Mouse (Mus musculus) limb, embryonic 12.5 days (tissue): Measurements from ENCODE around the gene Fpgs. TPM values are rescaled to one million over a fixed set of nuclear protein-coding genes. Genes with fewer than 3 reads are reported as not detected.

Source experiments
- ATAC-seq: fragments of 200-750 bp; cut with Nextera tagmentation; 2 replicates; pipeline ENCODE4 v1.8.0; 2017; ENCODE audit warnings: low read depth, moderate TSS enrichment; ENCODE audit not compliant: insufficient number of reproducible peaks, insufficient read depth, low FRiP score, low TSS enrichment
- H3K27ac ChIP-seq: fragments of 300-500 bp; sonication (generic); 2 replicates; pipeline ENCODE4 v1.5.1; 2016; ENCODE audit warnings: mild to moderate bottlenecking, moderate library complexity
- H3K27me3 ChIP-seq: fragments of 300-500 bp; sonication (generic); 2 replicates; pipeline ENCODE4 v1.6.1; 2016; ENCODE audit warnings: mild to moderate bottlenecking, moderate library complexity
- H3K36me3 ChIP-seq: fragments of 300-500 bp; sonication (generic); 2 replicates; pipeline ENCODE4 v1.6.1; 2016; ENCODE audit warnings: mild to moderate bottlenecking, moderate library complexity
- H3K4me1 ChIP-seq: fragments of 300-500 bp; sonication (generic); replicated peaks from 2 replicates; pipeline ENCODE4 v1.6.1; 2016
- H3K4me2 ChIP-seq: fragments of 300-500 bp; sonication (generic); 2 replicates; pipeline ENCODE4 v1.6.1; 2016; ENCODE audit warnings: mild to moderate bottlenecking, moderate library complexity
- H3K4me3 ChIP-seq: fragments of 300-500 bp; sonication (generic); replicated peaks from 2 replicates; pipeline ENCODE4 v1.5.1; 2016; ENCODE audit warnings: mild to moderate bottlenecking
- H3K9ac ChIP-seq: fragments of 300-500 bp; sonication (generic); replicated peaks from 2 replicates; pipeline ENCODE4 v1.6.1; 2016; ENCODE audit warnings: mild to moderate bottlenecking, moderate library complexity
- H3K9me3 ChIP-seq: fragments of 300-500 bp; sonication (generic); 2 replicates; pipeline ENCODE4 v1.6.1; 2016; ENCODE audit warnings: mild to moderate bottlenecking, moderate library complexity
- WGBS: fragments of 180-500 bp; shearing (Covaris S2); methylation state at CpG from one replicate; pipeline ENCODE4 v1.1.7; 2016; 5-methylcytosine and 5-hydroxymethylcytosine counted together
- polyA plus RNA-seq: library from polyadenylated mRNA; unstranded; fragments of >200 nt; fragmentation: Nextera tagmentation; extraction: Ambion mirVana; gene quantifications from 2 replicates; pipeline ENCODE4 v1.2.1, GENCODE M21; 2016

Fpgs gene
- polyA plus RNA-seq, 1 experiment from 2014 or later = 31.0 TPM

DNA sequence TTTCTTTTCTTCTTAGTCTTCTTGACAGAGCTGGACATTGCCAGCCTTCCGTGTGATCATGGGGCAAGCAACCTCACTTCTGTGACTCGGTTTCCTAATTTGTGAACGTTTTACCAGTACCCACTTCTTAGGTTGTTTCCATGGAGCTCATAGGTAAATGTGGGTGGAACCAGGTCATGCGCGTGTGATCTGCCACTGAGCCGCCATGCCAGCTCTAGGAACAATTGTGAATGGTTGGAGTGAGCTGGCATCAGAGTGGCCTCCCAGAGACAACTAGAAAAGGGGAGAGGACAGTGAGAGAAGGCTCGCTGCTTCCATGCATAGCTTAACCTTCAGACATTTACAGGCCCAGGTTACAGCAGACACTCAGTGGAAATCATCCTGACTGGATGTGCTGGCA, 35.8 kb downstream of the Fpgs start:
- Histone ChIP-seq H3K27ac (no peak overlapping the region), H3K4me3 (no peak overlapping the region), H3K4me1 (no peaks in the 10 kb centered on the region), H3K4me2 (no peak overlapping the region), H3K27me3 (no peaks in the 10 kb centered on the region), H3K9ac (no peak overlapping the region), H3K36me3 (no peaks in the 10 kb centered on the region), H3K9me3 (no peaks in the 10 kb centered on the region)
- 94% methylated on average over 7 of the region's 7 CpGs for WGBS
- no peak for ATAC-seq

DNA sequence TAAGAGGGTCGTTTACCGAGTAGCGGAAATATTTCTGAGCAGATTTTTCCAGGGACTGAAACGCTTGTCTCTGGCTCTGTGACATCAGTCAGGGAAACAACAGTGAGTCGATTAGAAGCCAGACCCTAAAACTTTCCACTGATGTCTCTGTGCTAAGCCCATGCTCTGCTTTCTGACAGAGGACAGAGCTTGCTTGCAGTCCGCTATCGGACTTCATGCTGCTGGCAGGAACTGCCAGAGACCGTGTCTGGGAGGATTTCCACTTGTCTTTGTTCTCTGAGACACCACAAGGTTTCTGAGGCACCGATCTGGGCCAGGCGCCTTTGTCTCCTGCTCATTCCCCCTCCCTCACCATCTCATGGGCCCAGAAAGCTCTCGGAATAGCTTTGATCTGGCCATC, 36.2 kb downstream of the Fpgs start:
- ATAC-seq = no peak
- Histone ChIP-seq H3K4me2 (no peak overlapping the region), H3K27ac (peak overlapping the region; percentile 47), H3K27me3 (no peaks in the 10 kb centered on the region), H3K4me1 (no peaks in the 10 kb centered on the region), H3K36me3 (no peaks in the 10 kb centered on the region), H3K4me3 (no peak overlapping the region), H3K9me3 (no peaks in the 10 kb centered on the region), H3K9ac (no peak overlapping the region)
- 59% methylated on average over 11 of the region's 11 CpGs for WGBS

- ATAC-seq = no peak
- no peaks in the 10 kb centered on the region for H3K4me1 ChIP-seq
- H3K9me3 ChIP-seq = no peaks in the 10 kb centered on the region
- H3K36me3 ChIP-seq = no peaks in the 10 kb centered on the region
- H3K9ac ChIP-seq = no peak overlapping the region
- no peak overlapping the region for H3K27ac ChIP-seq
- H3K27me3 ChIP-seq = no peaks in the 10 kb centered on the region
- no peak overlapping the region for H3K4me3 ChIP-seq
- H3K4me2 ChIP-seq = no peak overlapping the region
- 82% methylated on average over 6 of the region's 6 CpGs for WGBS
These were observed 38.1 kb downstream of the Fpgs start for GRCm38 (mm10) chr2:32665853-32666252.

DNA sequence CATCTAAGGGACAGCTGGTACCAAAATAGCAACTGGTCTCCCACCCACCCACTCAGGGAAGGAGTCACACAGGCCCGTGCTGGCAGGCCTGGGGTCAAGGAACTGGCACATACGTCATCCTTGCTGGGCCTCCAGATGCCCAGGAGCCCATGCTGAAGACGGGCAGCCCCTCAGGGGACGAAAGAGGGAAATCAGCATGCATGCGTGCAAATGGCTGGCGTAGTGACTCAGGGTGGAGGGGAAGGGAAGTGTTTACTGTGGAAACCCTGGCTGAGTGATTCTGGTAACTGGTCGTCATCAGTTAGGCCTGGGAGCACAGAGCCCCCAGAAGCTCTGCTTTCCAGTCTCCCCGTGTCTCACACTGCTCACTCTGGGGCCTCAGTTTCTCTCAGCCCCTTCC, 38.6 kb downstream of the Fpgs start:
- no peaks in the 10 kb centered on the region for H3K36me3 ChIP-seq
- no peaks in the 10 kb centered on the region for H3K4me1 ChIP-seq
- no peak overlapping the region for H3K9ac ChIP-seq
- H3K27ac ChIP-seq = 0 out of 2 replicates have a peak overlapping the region, but pooled peaks have one; percentile 17
- H3K9me3 ChIP-seq = no peaks in the 10 kb centered on the region
- H3K4me2 ChIP-seq = no peak overlapping the region
- WGBS = 71% methylated on average over 8 of the region's 8 CpGs
- no peaks in the 10 kb centered on the region for H3K27me3 ChIP-seq
- no peak for ATAC-seq
- no peak overlapping the region for H3K4me3 ChIP-seq

- WGBS = 63% methylated on average over 5 of the region's 5 CpGs
- ATAC-seq = no peak
- no peaks in the 10 kb centered on the region for H3K9me3 ChIP-seq
- no peak overlapping the region for H3K4me2 ChIP-seq
- no peaks in the 10 kb centered on the region for H3K27me3 ChIP-seq
- 0 out of 2 replicates have a peak overlapping the region, but pooled peaks have one; percentile 20 for H3K27ac ChIP-seq
- no peak overlapping the region for H3K9ac ChIP-seq
- H3K4me1 ChIP-seq = no peaks in the 10 kb centered on the region
- no peak overlapping the region for H3K4me3 ChIP-seq
- H3K36me3 ChIP-seq = no peaks in the 10 kb centered on the region
These were observed 41.7 kb downstream of the Fpgs start for GRCm38 (mm10) chr2:32662291-32662690.

- no peak overlapping the region for H3K4me2 ChIP-seq
- no peak for ATAC-seq
- WGBS = 45% methylated on average over 7 of the region's 7 CpGs
- H3K9ac ChIP-seq = no peak overlapping the region
- H3K4me3 ChIP-seq = no peak overlapping the region
- H3K4me1 ChIP-seq = no peaks in the 10 kb centered on the region
- no peaks in the 10 kb centered on the region for H3K27me3 ChIP-seq
- no peak overlapping the region for H3K27ac ChIP-seq
- no peaks in the 10 kb centered on the region for H3K36me3 ChIP-seq
- no peaks in the 10 kb centered on the region for H3K9me3 ChIP-seq
These were observed 42.3 kb downstream of the Fpgs start for GRCm38 (mm10) chr2:32661509-32662107.

GRCm38 (mm10) chr2:32658873-32659272, 45.1 kb downstream of the Fpgs start:
- Histone ChIP-seq H3K9ac (no peak overlapping the region), H3K9me3 (no peaks in the 10 kb centered on the region), H3K27ac (no peak overlapping the region), H3K4me2 (no peak overlapping the region), H3K36me3 (no peaks in the 10 kb centered on the region), H3K4me3 (no peak overlapping the region), H3K4me1 (peaks cover 24% of the 10 kb centered on the region), H3K27me3 (no peaks in the 10 kb centered on the region)
- WGBS = 81% methylated on average over 2 of the region's 2 CpGs
- ATAC-seq = no peak

- H3K27ac ChIP-seq = peak overlapping the region; percentile 85
- 18% methylated on average over 12 of the region's 12 CpGs for WGBS
- peak overlapping the region; percentile 3; the same call in 1 of the 2 replicates for H3K4me2 ChIP-seq
- peak; percentile 63; the same call in 1 of the 2 replicates for ATAC-seq
- no peak overlapping the region for H3K4me3 ChIP-seq
- H3K4me1 ChIP-seq = peaks cover 30% of the 10 kb centered on the region
- H3K36me3 ChIP-seq = no peaks in the 10 kb centered on the region
- H3K9ac ChIP-seq = no peak overlapping the region
- H3K27me3 ChIP-seq = no peaks in the 10 kb centered on the region
- no peaks in the 10 kb centered on the region for H3K9me3 ChIP-seq
These were observed 48.1 kb downstream of the Fpgs start for GRCm38 (mm10) chr2:32655826-32656225.

GRCm38 (mm10) chr2:32655394-32655744, 48.6 kb downstream of the Fpgs start:
- Histone ChIP-seq H3K4me3 (no peak overlapping the region), H3K9ac (no peak overlapping the region)

DNA sequence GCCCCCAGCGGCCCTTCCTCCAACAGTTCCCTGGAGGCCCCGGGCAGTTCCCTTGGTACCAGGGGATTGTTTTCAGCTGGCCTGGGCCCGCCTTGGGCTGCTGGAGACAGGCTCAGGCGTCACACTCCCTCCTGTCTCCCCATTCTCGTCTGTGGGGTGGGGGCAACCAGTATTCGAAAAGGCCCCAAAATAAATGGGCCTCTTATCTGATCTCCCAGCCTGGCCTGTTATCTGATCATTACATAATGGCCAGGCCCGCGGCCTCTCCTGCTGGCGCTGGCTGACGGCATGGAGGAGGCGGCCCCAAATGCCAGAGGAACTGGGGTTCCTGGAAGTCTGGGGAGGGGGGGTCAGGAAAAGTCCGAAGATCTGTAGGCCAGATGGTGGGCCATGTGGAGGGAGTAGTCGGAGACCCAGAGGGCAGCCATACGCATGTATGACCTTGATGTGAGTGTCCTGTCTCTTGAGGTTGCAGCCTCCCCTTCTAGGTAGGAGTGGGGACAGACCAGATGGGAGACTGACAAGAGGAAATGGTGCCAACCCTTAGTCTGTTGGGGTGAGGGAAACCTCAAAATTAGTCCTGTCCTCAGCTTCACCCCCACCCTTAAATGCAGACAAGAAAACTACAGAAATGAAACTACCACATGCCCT, 49.1 kb downstream of the Fpgs start:
- ATAC-seq = no peak
- 56% methylated on average over 14 of the region's 14 CpGs for WGBS
- Histone ChIP-seq H3K4me2 (no peak overlapping the region), H3K27me3 (no peaks in the 10 kb centered on the region), H3K36me3 (no peaks in the 10 kb centered on the region), H3K27ac (peak overlapping the region; percentile 85), H3K9ac (no peak overlapping the region), H3K9me3 (no peaks in the 10 kb centered on the region), H3K4me1 (peaks cover 30% of the 10 kb centered on the region), H3K4me3 (no peak overlapping the region)

More at GRCm38 (mm10) chr2:32655394-32655744, 48.6 kb downstream of the Fpgs start:
- peaks cover 30% of the 10 kb centered on the region for H3K4me1 ChIP-seq
- 83% methylated on average over 3 of the region's 3 CpGs for WGBS
- H3K4me2 ChIP-seq = peak overlapping the region; percentile 3; the same call in 1 of the 2 replicates
- H3K27me3 ChIP-seq = no peaks in the 10 kb centered on the region
- no peaks in the 10 kb centered on the region for H3K36me3 ChIP-seq
- H3K9me3 ChIP-seq = no peaks in the 10 kb centered on the region
- H3K27ac ChIP-seq = peak overlapping the region; percentile 85
- no peak for ATAC-seq

DNA sequence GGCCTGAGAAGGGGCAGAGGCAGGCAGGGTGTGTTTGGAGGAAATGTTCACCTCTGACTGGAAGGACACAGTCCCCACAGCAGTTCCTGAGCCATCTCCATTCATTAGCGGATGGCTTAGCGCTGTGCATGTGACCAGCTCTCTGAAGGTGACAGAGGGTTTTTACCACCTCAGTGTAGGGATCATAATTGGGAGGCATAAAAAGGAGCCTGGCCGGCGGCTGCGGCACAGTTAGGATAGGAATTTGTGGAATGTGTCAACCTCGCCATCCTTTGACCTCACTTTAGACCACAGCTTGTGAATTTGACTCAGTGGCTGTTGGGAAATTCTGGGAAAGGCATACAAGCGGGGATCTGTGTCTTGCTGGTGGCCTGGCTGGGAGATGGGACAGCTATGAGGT, 50.2 kb downstream of the Fpgs start:
- Histone ChIP-seq H3K9ac (no peak overlapping the region), H3K27me3 (no peaks in the 10 kb centered on the region), H3K4me3 (no peak overlapping the region), H3K36me3 (no peaks in the 10 kb centered on the region), H3K4me2 (no peak overlapping the region), H3K9me3 (no peaks in the 10 kb centered on the region), H3K27ac (peak overlapping the region; percentile 85), H3K4me1 (peaks cover 30% of the 10 kb centered on the region)
- 15% methylated on average over 7 of the region's 7 CpGs for WGBS
- ATAC-seq = 0 out of 2 replicates have a peak, but pooled peaks have one; percentile 23

GRCm38 (mm10) chr2:32647366-32647765, 56.6 kb downstream of the Fpgs start:
- Histone ChIP-seq H3K36me3 (no peaks in the 10 kb centered on the region), H3K27ac (no peak overlapping the region), H3K9ac (no peak overlapping the region), H3K9me3 (no peaks in the 10 kb centered on the region), H3K4me2 (no peak overlapping the region), H3K4me1 (peaks cover 18% of the 10 kb centered on the region), H3K4me3 (peak overlapping the region; percentile 22), H3K27me3 (no peaks in the 10 kb centered on the region)
- no peak for ATAC-seq
- 94% methylated on average over 7 of the region's 7 CpGs for WGBS
